ENCODE assay signal across 8 mouse cellular contexts in genomic region chr7:28807641-28808220, GRCm38 (mm10). TPM values are rescaled to one million over a fixed set of nuclear protein-coding genes. Genes with fewer than 3 reads are reported as not detected.
DNase-seq lines count a peak whose midpoint lies in the region; ATAC-seq and TF ChIP-seq lines count a peak whose summit lies in the region.

No protein-coding gene starts in this region.

- H3K36me3 ChIP-seq in kidney, adult 2 months (ENCODE audit: control insufficient read depth, insufficient read depth, low read length): peaks cover 2% of the 10 kb centered on the region; the same call in 1 of the 2 replicates
- H3K36me3 ChIP-seq in heart, embryonic 12.5 days: peaks cover 7% of the 10 kb centered on the region
- peaks cover 11% of the 10 kb centered on the region for H3K36me3 ChIP-seq in limb, embryonic 12.5 days
- peaks cover 10% of the 10 kb centered on the region for H3K36me3 ChIP-seq in neural tube, embryonic 12.5 days

- no peaks in the 10 kb centered on the region for H3K27me3 ChIP-seq in kidney, adult 2 months (replicated peaks; ENCODE audit: control insufficient read depth, insufficient read depth, low read length)
- H3K27me3 ChIP-seq in heart, embryonic 12.5 days (replicated peaks): no peaks in the 10 kb centered on the region
- no peaks in the 10 kb centered on the region for H3K27me3 ChIP-seq in limb, embryonic 12.5 days
- H3K27me3 ChIP-seq in neural tube, embryonic 12.5 days (replicated peaks): no peaks in the 10 kb centered on the region

- no peak for ATAC-seq in heart, embryonic 12.5 days (ENCODE audit: insufficient number of reproducible peaks, low FRiP score)
- no peak for ATAC-seq in limb, embryonic 12.5 days (ENCODE audit: insufficient number of reproducible peaks, insufficient read depth, low FRiP score, low TSS enrichment, low read depth)
- ATAC-seq in neural tube, embryonic 12.5 days (ENCODE audit: low FRiP score, low read depth): no peak

- peak overlapping the region; percentile 96 for H3K4me2 ChIP-seq in heart, embryonic 12.5 days
- peak overlapping the region; percentile 91 for H3K4me2 ChIP-seq in limb, embryonic 12.5 days
- peak overlapping the region; percentile 81 for H3K4me2 ChIP-seq in neural tube, embryonic 12.5 days (replicated peaks)

- TF ChIP-seq CTCF in kidney, adult 2 months (conservative IDR thresholded peaks at IDR 0.05; ENCODE audit: insufficient read depth, insufficient read length, low read depth, low read length): no peak
- TF ChIP-seq CTCF in bone marrow, adult 2 months (IDR thresholded peaks at IDR 0.05; ENCODE audit: control insufficient read depth, insufficient read depth, low read length): no peak

- no peaks in the 10 kb centered on the region for H3K9me3 ChIP-seq in heart, embryonic 12.5 days (replicated peaks)
- no peaks in the 10 kb centered on the region for H3K9me3 ChIP-seq in limb, embryonic 12.5 days
- no peaks in the 10 kb centered on the region for H3K9me3 ChIP-seq in neural tube, embryonic 12.5 days

- H3K9ac ChIP-seq in heart, embryonic 12.5 days: peak overlapping the region; percentile 98
- H3K9ac ChIP-seq in limb, embryonic 12.5 days (replicated peaks): peak overlapping the region; percentile 95
- H3K9ac ChIP-seq in neural tube, embryonic 12.5 days: peak overlapping the region; percentile 89

- 19% methylated on average over 6 of the region's 8 CpGs for WGBS in kidney, adult 2 months
- WGBS in bone marrow, adult 2 months: 49% methylated on average over 6 of the region's 8 CpGs
- 52% methylated on average over 8 of the region's 8 CpGs for WGBS in heart, embryonic 12.5 days
- 34% methylated on average over 6 of the region's 8 CpGs for WGBS in limb, embryonic 12.5 days
- WGBS in neural tube, embryonic 12.5 days: 50% methylated on average over 6 of the region's 8 CpGs

- TF ChIP-seq POLR2A in kidney, adult 2 months (IDR thresholded peaks at IDR 0.05; ENCODE audit: low read depth, low read length): no peak
- TF ChIP-seq POLR2A in bone marrow, adult 2 months (IDR thresholded peaks at IDR 0.05; ENCODE audit: borderline replicate concordance, control insufficient read depth, low read depth, low read length): no peak

- H3K4me3 ChIP-seq in kidney, adult 2 months (ENCODE audit: insufficient read depth, low read depth, low read length): peak overlapping the region; percentile 75
- H3K4me3 ChIP-seq in bone marrow, adult 2 months (replicated peaks; ENCODE audit: control insufficient read depth, low read depth, low read length): no peak overlapping the region
- H3K4me3 ChIP-seq in heart, embryonic 12.5 days: peak overlapping the region; percentile 94
- peak overlapping the region; percentile 83 for H3K4me3 ChIP-seq in limb, embryonic 12.5 days (replicated peaks)
- peak overlapping the region; percentile 88 for H3K4me3 ChIP-seq in neural tube, embryonic 12.5 days

- H3K27ac ChIP-seq in kidney, adult 2 months (ENCODE audit: insufficient read depth, low read depth, low read length): peak overlapping the region; percentile 95
- H3K27ac ChIP-seq in bone marrow, adult 2 months (ENCODE audit: control insufficient read depth, insufficient read depth, low read depth, low read length, poor library complexity): peak overlapping the region; percentile 99
- H3K27ac ChIP-seq in heart, embryonic 12.5 days (ENCODE audit: poor library complexity, severe bottlenecking): peak overlapping the region; percentile 100
- H3K27ac ChIP-seq in limb, embryonic 12.5 days: peak overlapping the region; percentile 100
- H3K27ac ChIP-seq in neural tube, embryonic 12.5 days: peak overlapping the region; percentile 99

- peaks cover 34% of the 10 kb centered on the region for H3K4me1 ChIP-seq in kidney, adult 2 months (ENCODE audit: control insufficient read depth, insufficient read depth, low read length)
- peaks cover 12% of the 10 kb centered on the region for H3K4me1 ChIP-seq in bone marrow, adult 2 months (ENCODE audit: control insufficient read depth, insufficient read depth, low read length)
- H3K4me1 ChIP-seq in heart, embryonic 12.5 days (replicated peaks): peaks cover 34% of the 10 kb centered on the region
- H3K4me1 ChIP-seq in limb, embryonic 12.5 days (replicated peaks): peaks cover 34% of the 10 kb centered on the region
- peaks cover 30% of the 10 kb centered on the region for H3K4me1 ChIP-seq in neural tube, embryonic 12.5 days

- peak; percentile 51 for DNase-seq in kidney, adult 2 months
- DNase-seq in kidney, postnatal 14 days: no peak
- DNase-seq in embryo, embryonic 11 days: no peak
- DNase-seq in spleen, adult 18-20 months: no peak

RNA-seq across cellular contexts. Expression of gene Hnrnpl, which starts 0.6 kb away (rescaled TPM):
- polyA plus RNA-seq in kidney, adult 2 months (2012; rRNA removed): 172 and 214 TPM in 2 replicates
- 274 and 541 TPM in 2 replicates for polyA plus RNA-seq in bone marrow, adult 2 months (2011; ENCODE audit: insufficient read depth, insufficient read length, low replicate concordance, missing spikeins)
- polyA plus RNA-seq in heart, embryonic 12.5 days (2016; fragmentation: Nextera tagmentation; extraction: Ambion mirVana): 218 and 232 TPM in 2 replicates
- polyA plus RNA-seq in limb, embryonic 12.5 days (2016; fragmentation: Nextera tagmentation; extraction: Ambion mirVana): 347 and 425 TPM in 2 replicates
- polyA plus RNA-seq in neural tube, embryonic 12.5 days (2016; fragmentation: Nextera tagmentation; extraction: Ambion mirVana): 264 and 338 TPM in 2 replicates

RNA-seq across cellular contexts. Expression of gene Ech1, which starts 17.3 kb away (rescaled TPM):
- polyA plus RNA-seq in kidney, adult 2 months (2012; rRNA removed): 865 and 950 TPM in 2 replicates
- 64.4 and 98.5 TPM in 2 replicates for polyA plus RNA-seq in bone marrow, adult 2 months (2011; ENCODE audit: insufficient read depth, insufficient read length, low replicate concordance, missing spikeins)
- polyA plus RNA-seq in heart, embryonic 12.5 days (2016; fragmentation: Nextera tagmentation; extraction: Ambion mirVana): 137 and 142 TPM in 2 replicates
- polyA plus RNA-seq in limb, embryonic 12.5 days (2016; fragmentation: Nextera tagmentation; extraction: Ambion mirVana): 111 and 114 TPM in 2 replicates
- 82.2 and 89.2 TPM in 2 replicates for polyA plus RNA-seq in neural tube, embryonic 12.5 days (2016; fragmentation: Nextera tagmentation; extraction: Ambion mirVana)

RNA-seq across cellular contexts. Expression of gene Rinl, which starts 19.0 kb away (rescaled TPM):
- 2.9 and 5.9 TPM in 2 replicates for polyA plus RNA-seq in kidney, adult 2 months (2012; rRNA removed)
- 29.1 and 94.3 TPM in 2 replicates for polyA plus RNA-seq in bone marrow, adult 2 months (2011; ENCODE audit: insufficient read depth, insufficient read length, low replicate concordance, missing spikeins)
- polyA plus RNA-seq in heart, embryonic 12.5 days (2016; fragmentation: Nextera tagmentation; extraction: Ambion mirVana): 2.7 and 2.8 TPM in 2 replicates
- polyA plus RNA-seq in limb, embryonic 12.5 days (2016; fragmentation: Nextera tagmentation; extraction: Ambion mirVana): 2.3 and 3.1 TPM in 2 replicates
- polyA plus RNA-seq in neural tube, embryonic 12.5 days (2016; fragmentation: Nextera tagmentation; extraction: Ambion mirVana): 2.8 TPM in 2 replicates

RNA-seq across cellular contexts. Expression of gene Lgals4, which starts 25.9 kb away (rescaled TPM):
- 22.8 and 25.0 TPM in 2 replicates for polyA plus RNA-seq in kidney, adult 2 months (2012; rRNA removed)
- polyA plus RNA-seq in bone marrow, adult 2 months (2011; ENCODE audit: insufficient read depth, insufficient read length, low replicate concordance, missing spikeins): 31.4 and 67.1 TPM in 2 replicates
- polyA plus RNA-seq in heart, embryonic 12.5 days (2016; fragmentation: Nextera tagmentation; extraction: Ambion mirVana): 4.2 and 4.4 TPM in 2 replicates
- 4.9 and 6.7 TPM in 2 replicates for polyA plus RNA-seq in limb, embryonic 12.5 days (2016; fragmentation: Nextera tagmentation; extraction: Ambion mirVana)
- 4.6 and 4.9 TPM in 2 replicates for polyA plus RNA-seq in neural tube, embryonic 12.5 days (2016; fragmentation: Nextera tagmentation; extraction: Ambion mirVana)

RNA-seq across cellular contexts. Expression of gene Nfkbib, which starts 40.4 kb away (rescaled TPM):
- polyA plus RNA-seq in kidney, adult 2 months (2012; rRNA removed): 37.9 and 41.6 TPM in 2 replicates
- polyA plus RNA-seq in bone marrow, adult 2 months (2011; ENCODE audit: insufficient read depth, insufficient read length, low replicate concordance, missing spikeins): 7.9 and 12.1 TPM in 2 replicates
- 30.0 and 32.1 TPM in 2 replicates for polyA plus RNA-seq in heart, embryonic 12.5 days (2016; fragmentation: Nextera tagmentation; extraction: Ambion mirVana)
- 37.4 and 40.8 TPM in 2 replicates for polyA plus RNA-seq in limb, embryonic 12.5 days (2016; fragmentation: Nextera tagmentation; extraction: Ambion mirVana)
- polyA plus RNA-seq in neural tube, embryonic 12.5 days (2016; fragmentation: Nextera tagmentation; extraction: Ambion mirVana): 51.5 and 52.4 TPM in 2 replicates
